Mouse (Mus musculus): ENCODE results near the gene Irf6.

DNA sequence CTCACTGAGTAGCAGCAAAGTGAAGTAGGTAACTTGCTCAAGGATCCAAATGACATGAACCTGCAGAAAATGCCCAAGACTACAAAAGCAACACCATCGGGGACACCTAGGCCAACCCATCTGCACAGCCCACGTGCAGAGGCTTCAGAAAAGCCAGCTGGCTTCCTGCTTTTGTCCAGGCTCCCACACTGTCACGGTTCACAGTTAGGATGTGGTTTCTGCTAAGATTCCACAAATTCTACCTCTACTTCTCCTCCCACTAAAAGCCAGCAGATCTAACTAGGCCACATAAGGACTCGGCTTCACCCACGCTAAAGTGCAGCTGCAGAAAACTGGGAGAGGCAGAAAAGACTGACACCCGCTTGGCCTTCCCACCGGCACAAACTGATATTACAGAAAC lies 30.1 kb upstream of the Irf6 start:
- TF ChIP-seq POLR2A (IDR thresholded peaks at IDR 0.05; ENCODE audit: insufficient read depth, low read length) (no peak), CTCF (IDR thresholded peaks at IDR 0.05; ENCODE audit: low read depth, low read length) (no peak), EP300 (IDR thresholded peaks at IDR 0.05; ENCODE audit: insufficient read depth, low read depth, low read length) (no peak)
